Comparison of ENCODE assay signal across 9 mouse cellular contexts in the genomic region with DNA sequence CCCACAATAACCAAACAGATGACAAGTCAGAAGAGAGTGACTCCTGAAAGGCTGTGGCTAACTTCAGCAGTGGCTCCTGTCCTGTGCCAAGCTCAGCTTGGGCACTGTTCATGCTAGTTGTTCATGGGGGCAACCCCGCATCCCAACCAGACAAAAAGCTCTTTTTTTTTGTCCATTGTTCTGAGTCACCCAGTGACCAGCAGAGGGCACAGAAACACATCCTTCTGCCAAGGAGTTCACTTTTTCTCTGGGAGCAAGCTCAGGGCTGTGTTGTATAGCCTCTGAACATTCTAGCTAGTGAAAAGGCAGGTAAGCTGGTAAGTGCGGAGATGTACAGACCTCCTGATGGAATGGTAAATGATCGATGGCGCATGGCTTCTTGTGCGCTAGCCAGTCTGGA.
DNase-seq lines count a peak whose midpoint lies in the region; ATAC-seq and TF ChIP-seq lines count a peak whose summit lies in the region.
"Had no signal": no experiment of that assay in that cellular context is flagged by ENCODE, and none has a peak within 500 bp of the region (broad histone marks: within the 10 kb centered on the region; RNA-seq: fewer than 3 reads in every experiment).

No protein-coding gene starts in this region.

- no peak for ATAC-seq in cerebellum, adult (ENCODE audit: insufficient number of reproducible peaks, low FRiP score, low TSS enrichment)
- ATAC-seq in lung, embryonic 14.5 days (ENCODE audit: insufficient read depth), result no peak
- ATAC-seq in liver, postnatal 0 days, result peak; percentile 30
- no peak for ATAC-seq in inflammation-experienced regulatory T-cells, adult 6 months
- ATAC-seq: activated CD4-positive, CD25-positive, alpha-beta regulatory T cell, adult 4 months had no signal

- no peak overlapping the region for H3K4me3 ChIP-seq in lung, embryonic 14.5 days (ENCODE audit: low read depth, low read length)
- no peak overlapping the region for H3K4me3 ChIP-seq in liver, postnatal 0 days (ENCODE audit: low read depth, low read length)

- H3K9ac ChIP-seq in lung, embryonic 14.5 days, result no peak overlapping the region
- no peak overlapping the region; the same call in 1 of the 2 replicates for H3K9ac ChIP-seq in liver, postnatal 0 days (replicated peaks)

- H3K4me1 ChIP-seq in lung, embryonic 14.5 days (ENCODE audit: insufficient read depth), result no peaks in the 10 kb centered on the region
- peaks cover 12% of the 10 kb centered on the region for H3K4me1 ChIP-seq in liver, postnatal 0 days (ENCODE audit: insufficient read depth)

- no peak for TF ChIP-seq EP300 in liver, postnatal 0 days (IDR thresholded peaks at IDR 0.05; ENCODE audit: low read depth)

- no peak overlapping the region for H3K4me2 ChIP-seq in lung, embryonic 14.5 days
- peak overlapping the region; percentile 58 for H3K4me2 ChIP-seq in liver, postnatal 0 days (ENCODE audit: low read depth, low read length)

- WGBS in lung, embryonic 14.5 days, result 86% methylated on average over 5 of the region's 5 CpGs
- 86% methylated on average over 5 of the region's 5 CpGs for WGBS in liver, postnatal 0 days (ENCODE audit: insufficient replicate concordance)

- H3K27me3 ChIP-seq in lung, embryonic 14.5 days (ENCODE audit: insufficient read depth, low read length), result no peaks in the 10 kb centered on the region
- H3K27me3 ChIP-seq in liver, postnatal 0 days (ENCODE audit: insufficient read depth, low read length), result no peaks in the 10 kb centered on the region; the same call in 1 of the 2 replicates

- no peak overlapping the region for H3K27ac ChIP-seq in lung, embryonic 14.5 days (ENCODE audit: low read depth)
- no peak overlapping the region for H3K27ac ChIP-seq in liver, postnatal 0 days (ENCODE audit: low read depth)

- DNase-seq in cerebellum, adult 11 months, result peak; percentile 59
- peak; percentile 61 for DNase-seq in lung, embryonic 14.5 days
- DNase-seq in lung, adult 18-20 months, result no peak
- peak; percentile 55 for DNase-seq in embryo, embryonic 10.5 days (ENCODE audit: low spot score)
- DNase-seq in liver, postnatal 0 days, result no peak
- DNase-seq in frontal cortex, postnatal 14 days (ENCODE audit: low spot score in 2 of 2), result no peak

- no peaks in the 10 kb centered on the region for H3K36me3 ChIP-seq in lung, embryonic 14.5 days (ENCODE audit: insufficient read depth)
- no peaks in the 10 kb centered on the region for H3K36me3 ChIP-seq in liver, postnatal 0 days (replicated peaks; ENCODE audit: insufficient read depth, low read length)

- H3K9me3 ChIP-seq in lung, embryonic 14.5 days (ENCODE audit: low read depth, low read length), result no peaks in the 10 kb centered on the region
- no peaks in the 10 kb centered on the region for H3K9me3 ChIP-seq in liver, postnatal 0 days (ENCODE audit: low read length)

- TF ChIP-seq CTCF in lung, embryonic 14.5 days (IDR thresholded peaks at IDR 0.05; ENCODE audit: low read depth), result peak; percentile 60
- peak; percentile 65 for TF ChIP-seq CTCF in liver, postnatal 0 days (IDR thresholded peaks at IDR 0.05; ENCODE audit: low read depth)

Comparison
In these comparisons a context has a peak if more than half of its experiments do, and no peak if none do; other contexts are left out.
1. DNase-seq: peak in cerebellum, adult 11 months (single experiment), lung, embryonic 14.5 days (single experiment) and embryo, embryonic 10.5 days (single experiment); none in lung, adult 18-20 months (0 of 2), liver, postnatal 0 days (single experiment) and frontal cortex, postnatal 14 days (0 of 2).